Mouse (Mus musculus): Measurements from ENCODE around the gene Dnah5. TPM values are rescaled to one million over a fixed set of nuclear protein-coding genes. Genes with fewer than 3 reads are reported as not detected.

The Dnah5 gene
- polyA plus RNA-seq, 1 experiment from 2014 or later, result 0.08 TPM

Other genes starting within 250 kb of the Dnah5 start
- 32.9 and 38.6 TPM in 2 replicates for gene Trio, start 177.9 kb upstream of the Dnah5 start, polyA plus RNA-seq (2015; fragmentation: Nextera tagmentation; extraction: Ambion mirVana)

Measured in neural tube, embryonic 13.5 days (tissue).